Mouse (Mus musculus): Measurements from ENCODE around the gene Cib1. TPM values are rescaled to one million over a fixed set of nuclear protein-coding genes. Genes with fewer than 3 reads are reported as not detected.

Gene Cib1
- polyA plus RNA-seq, 1 experiment from 2014 or later: 47.3 TPM

GRCm38 (mm10) chr7:80193941-80194739 is 38.5 kb downstream of the Cib1 start:
- Histone ChIP-seq H3K4me2 (no peak overlapping the region), H3K36me3 (no peaks in the 10 kb centered on the region), H3K9ac (no peak overlapping the region), H3K27ac (ENCODE audit: poor library complexity, severe bottlenecking) (no peak overlapping the region), H3K27me3 (replicated peaks) (no peaks in the 10 kb centered on the region; the same call in 1 of the 2 replicates), H3K4me3 (no peak overlapping the region), H3K9me3 (replicated peaks) (no peaks in the 10 kb centered on the region), H3K4me1 (replicated peaks) (peaks cover 48% of the 10 kb centered on the region)
- 75% methylated on average over 13 of the region's 13 CpGs for WGBS
- no peak for ATAC-seq (ENCODE audit: insufficient number of reproducible peaks, low FRiP score)

GRCm38 (mm10) chr7:80192226-80193061 is 40.2 kb downstream of the Cib1 start:
- Histone ChIP-seq H3K4me2 (peak overlapping the region; percentile 65), H3K27me3 (replicated peaks) (no peaks in the 10 kb centered on the region; the same call in 1 of the 2 replicates), H3K4me1 (replicated peaks) (peaks cover 50% of the 10 kb centered on the region), H3K9ac (peak overlapping the region; percentile 51), H3K4me3 (peak overlapping the region; percentile 28), H3K36me3 (no peaks in the 10 kb centered on the region), H3K9me3 (replicated peaks) (no peaks in the 10 kb centered on the region), H3K27ac (ENCODE audit: poor library complexity, severe bottlenecking) (peak overlapping the region; percentile 81)
- ATAC-seq (ENCODE audit: insufficient number of reproducible peaks, low FRiP score): peak; percentile 91
- 15% methylated on average over 16 of the region's 16 CpGs for WGBS

DNA sequence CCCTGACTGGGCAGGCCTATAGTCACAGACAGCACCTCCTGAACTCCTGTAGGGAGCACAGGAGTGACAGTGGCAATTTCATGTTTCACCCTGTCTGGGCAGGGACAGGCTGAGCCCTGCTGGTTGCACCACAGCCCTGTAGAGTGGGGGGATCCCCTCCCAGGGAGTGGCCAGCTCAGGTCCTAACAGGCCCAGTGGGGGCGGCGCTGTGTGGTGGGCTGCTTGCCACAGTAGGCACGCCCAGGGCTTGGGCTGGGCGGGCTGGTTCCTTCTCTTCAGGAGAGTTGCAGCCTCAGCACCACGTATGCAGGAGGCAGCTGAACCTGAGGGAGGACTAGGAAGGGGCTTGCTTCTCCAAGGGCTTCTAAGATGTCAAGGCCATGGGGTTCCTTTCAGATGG is 41.2 kb downstream of the Cib1 start:
- Histone ChIP-seq H3K36me3 (no peaks in the 10 kb centered on the region), H3K4me2 (no peak overlapping the region), H3K9ac (peak overlapping the region; percentile 51), H3K4me3 (no peak overlapping the region), H3K27me3 (replicated peaks) (no peaks in the 10 kb centered on the region; the same call in 1 of the 2 replicates), H3K27ac (ENCODE audit: poor library complexity, severe bottlenecking) (peak overlapping the region; percentile 81; the same call in 1 of the 2 replicates), H3K4me1 (replicated peaks) (peaks cover 55% of the 10 kb centered on the region), H3K9me3 (replicated peaks) (no peaks in the 10 kb centered on the region)
- WGBS: 55% methylated on average over 5 of the region's 5 CpGs
- ATAC-seq (ENCODE audit: insufficient number of reproducible peaks, low FRiP score): no peak

- H3K9me3 ChIP-seq (replicated peaks): no peaks in the 10 kb centered on the region
- H3K4me1 ChIP-seq (replicated peaks): peaks cover 74% of the 10 kb centered on the region
- H3K9ac ChIP-seq: no peak overlapping the region
- H3K4me2 ChIP-seq: no peak overlapping the region
- H3K27me3 ChIP-seq (replicated peaks): no peaks in the 10 kb centered on the region; the same call in 1 of the 2 replicates
- H3K36me3 ChIP-seq: no peaks in the 10 kb centered on the region
- no peak overlapping the region for H3K27ac ChIP-seq (ENCODE audit: poor library complexity, severe bottlenecking)
- ATAC-seq (ENCODE audit: insufficient number of reproducible peaks, low FRiP score): no peak
- H3K4me3 ChIP-seq: no peak overlapping the region
- WGBS: 63% methylated on average over 11 of the region's 11 CpGs
These were observed 43.3 kb downstream of the Cib1 start for GRCm38 (mm10) chr7:80189147-80189933.

DNA sequence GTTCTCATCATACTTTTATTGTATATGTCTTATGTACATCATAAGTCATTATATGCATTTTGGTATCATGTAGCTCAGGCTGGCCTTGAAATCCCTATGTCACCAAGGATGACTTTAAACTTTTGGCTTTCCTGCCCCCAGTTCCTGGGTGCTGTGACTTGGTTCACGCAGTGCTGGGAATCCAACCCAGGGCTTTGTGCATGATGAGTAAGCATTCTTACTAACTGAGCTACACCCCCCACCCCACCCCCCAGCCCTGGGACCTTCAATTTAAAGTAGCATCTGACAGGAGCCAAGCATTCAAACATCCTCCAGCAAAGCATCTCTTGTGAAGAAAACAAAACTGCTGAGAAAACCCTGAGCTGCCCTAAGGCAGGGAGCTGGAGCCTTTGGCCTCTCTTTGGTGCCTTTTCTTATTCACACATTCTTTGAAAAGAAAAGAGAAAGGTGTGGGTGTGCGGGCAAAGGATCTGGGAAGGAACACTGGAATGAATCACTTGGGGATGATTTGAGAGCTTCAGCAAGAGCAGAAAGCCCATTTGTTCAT is 44.0 kb downstream of the Cib1 start:
- no peaks in the 10 kb centered on the region for H3K36me3 ChIP-seq
- no peak overlapping the region for H3K9ac ChIP-seq
- no peak overlapping the region for H3K27ac ChIP-seq (ENCODE audit: poor library complexity, severe bottlenecking)
- no peak overlapping the region for H3K4me3 ChIP-seq
- H3K9me3 ChIP-seq (replicated peaks): no peaks in the 10 kb centered on the region
- 87% methylated on average over 2 of the region's 2 CpGs for WGBS
- no peak for ATAC-seq (ENCODE audit: insufficient number of reproducible peaks, low FRiP score)
- H3K4me2 ChIP-seq: no peak overlapping the region
- peaks cover 70% of the 10 kb centered on the region for H3K4me1 ChIP-seq (replicated peaks)
- no peaks in the 10 kb centered on the region; the same call in 1 of the 2 replicates for H3K27me3 ChIP-seq (replicated peaks)

DNA sequence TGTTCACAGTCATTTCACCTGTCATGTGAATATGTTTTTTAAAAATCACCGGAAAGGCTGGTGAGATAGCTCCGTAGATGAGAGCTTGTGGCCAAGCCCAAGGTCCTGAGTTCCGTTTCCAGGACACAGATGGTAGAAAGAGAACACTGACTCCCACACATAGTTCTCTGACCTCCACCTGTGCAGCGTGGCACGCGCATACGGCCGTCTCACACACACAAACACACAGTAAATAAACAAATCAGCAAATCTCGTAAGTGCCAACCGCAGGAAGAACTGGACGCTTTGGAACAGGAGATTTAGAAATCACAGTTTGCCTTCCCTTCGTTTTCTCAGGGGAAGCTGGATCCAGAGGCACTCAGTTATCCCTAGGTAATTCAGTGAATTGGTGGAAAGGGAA is 45.1 kb downstream of the Cib1 start:
- 73% methylated on average over 12 of the region's 12 CpGs for WGBS
- peaks cover 65% of the 10 kb centered on the region for H3K4me1 ChIP-seq (replicated peaks)

DNA sequence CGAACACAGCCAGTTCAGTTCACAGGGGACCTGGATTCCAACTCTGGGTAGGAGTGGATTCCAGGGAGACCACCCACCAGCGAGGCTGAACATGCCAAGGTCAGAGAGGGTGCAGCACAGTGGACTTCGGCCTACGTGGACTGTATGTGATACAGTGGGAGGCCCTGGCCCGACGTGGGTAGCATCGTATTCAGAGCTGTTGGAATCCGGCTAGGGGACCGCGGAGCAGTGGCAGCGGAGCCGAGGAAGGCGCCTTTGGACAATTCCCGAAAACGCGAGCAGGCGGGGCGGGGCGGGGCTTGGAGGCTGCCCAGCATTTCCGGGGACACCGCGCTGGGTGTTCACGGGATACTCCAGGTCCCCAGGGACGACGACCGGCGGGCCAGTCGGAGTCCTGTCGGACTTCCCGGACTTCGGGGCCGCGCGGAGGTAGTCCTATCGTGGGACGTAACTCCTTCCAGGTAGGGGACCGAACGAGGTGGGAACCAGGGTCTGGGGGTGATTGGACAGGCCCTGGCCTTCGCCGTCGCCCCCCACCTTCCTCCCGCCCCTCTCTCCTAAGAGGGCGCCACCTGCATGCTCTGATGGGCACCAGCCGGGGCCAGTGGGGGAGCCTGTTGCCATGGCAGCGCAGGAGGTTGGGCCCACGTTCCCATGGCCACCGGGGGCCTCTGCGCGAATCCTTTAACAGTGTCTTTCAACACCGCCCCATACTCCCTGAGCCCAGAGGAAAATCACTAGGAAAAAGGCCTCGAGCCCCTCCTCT is 45.9 kb downstream of the Cib1 start, which contains the start of gene Sema4b:
Gene Sema4b (plus strand): TSS at position 311 of the 766 bp plus-strand sequence.
- H3K36me3 ChIP-seq: no peaks in the 10 kb centered on the region
- H3K9ac ChIP-seq: peak within 1 kb of the TSS; percentile 71
- peaks cover 59% of the 10 kb centered on the region for H3K4me1 ChIP-seq (replicated peaks)
- peak within 1 kb of the TSS; percentile 98 for H3K27ac ChIP-seq (ENCODE audit: poor library complexity, severe bottlenecking)
- H3K9me3 ChIP-seq (replicated peaks): no peaks in the 10 kb centered on the region
- peak within 1 kb of the TSS; percentile 72 for H3K4me2 ChIP-seq
- under 1% methylated on average over 51 of the region's 51 CpGs for WGBS
- peak within 1 kb of the TSS; percentile 55 for H3K4me3 ChIP-seq
- ATAC-seq (ENCODE audit: insufficient number of reproducible peaks, low FRiP score): peak; percentile 83
- no peaks in the 10 kb centered on the region; the same call in 1 of the 2 replicates for H3K27me3 ChIP-seq (replicated peaks)

More for the DNA sequence above, 45.1 kb downstream of the Cib1 start:
- Histone ChIP-seq H3K4me3 (peak overlapping the region; percentile 55), H3K27me3 (replicated peaks) (no peaks in the 10 kb centered on the region; the same call in 1 of the 2 replicates), H3K36me3 (no peaks in the 10 kb centered on the region), H3K9ac (peak overlapping the region; percentile 71), H3K9me3 (replicated peaks) (no peaks in the 10 kb centered on the region), H3K4me2 (peak overlapping the region; percentile 72), H3K27ac (ENCODE audit: poor library complexity, severe bottlenecking) (peak overlapping the region; percentile 98; the same call in 1 of the 2 replicates)
- ATAC-seq (ENCODE audit: insufficient number of reproducible peaks, low FRiP score): no peak

DNA sequence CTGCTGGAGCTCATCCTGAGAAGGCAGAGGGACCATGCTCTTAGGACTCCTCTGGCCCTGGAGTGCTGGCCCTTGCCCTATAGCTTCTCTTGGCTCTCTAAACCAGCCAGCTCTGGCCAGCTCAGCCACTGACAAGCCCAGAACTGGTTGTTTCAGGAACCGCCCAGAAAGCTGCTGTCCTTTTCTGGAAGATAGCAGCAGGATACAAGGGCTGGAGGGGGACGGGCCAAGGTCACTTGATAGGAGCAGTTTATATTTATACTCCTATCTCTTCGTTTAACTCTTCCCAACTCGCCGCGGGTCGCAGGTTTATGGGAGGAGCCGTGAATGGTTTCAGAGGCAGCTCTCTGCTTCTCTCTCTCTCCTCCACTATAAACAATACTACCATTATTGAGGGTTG is 46.6 kb downstream of the Cib1 start:
- peak overlapping the region; percentile 98 for H3K27ac ChIP-seq (ENCODE audit: poor library complexity, severe bottlenecking)
- H3K9ac ChIP-seq: peak overlapping the region; percentile 71
- H3K9me3 ChIP-seq (replicated peaks): no peaks in the 10 kb centered on the region
- H3K4me1 ChIP-seq (replicated peaks): peaks cover 58% of the 10 kb centered on the region
- H3K4me2 ChIP-seq: peak overlapping the region; percentile 72
- WGBS: 5% methylated on average over 8 of the region's 8 CpGs
- peak overlapping the region; percentile 55 for H3K4me3 ChIP-seq
- H3K36me3 ChIP-seq: no peaks in the 10 kb centered on the region
- peak; percentile 76 for ATAC-seq (ENCODE audit: insufficient number of reproducible peaks, low FRiP score)
- H3K27me3 ChIP-seq (replicated peaks): no peaks in the 10 kb centered on the region; the same call in 1 of the 2 replicates

DNA sequence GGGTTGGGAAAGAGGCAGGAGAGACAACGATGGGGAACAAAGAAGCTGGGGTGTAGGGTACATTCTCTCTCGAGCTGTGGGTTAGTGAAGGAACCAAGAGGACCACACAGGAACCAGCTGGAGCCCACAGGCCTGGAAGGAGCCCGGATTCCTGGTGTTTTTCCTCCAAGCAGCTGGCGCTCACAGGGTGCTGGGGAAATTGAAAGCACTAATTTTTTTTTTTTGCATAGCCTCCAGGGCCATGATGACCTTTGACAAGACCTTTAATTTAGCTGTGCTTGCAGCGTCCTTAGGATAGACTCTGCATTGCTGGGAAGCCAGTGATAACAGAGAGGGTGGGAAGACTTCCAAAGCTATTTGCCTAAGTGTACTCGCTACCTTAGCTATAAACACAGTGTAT is 47.6 kb downstream of the Cib1 start:
- Histone ChIP-seq H3K27ac (ENCODE audit: poor library complexity, severe bottlenecking) (peak overlapping the region; percentile 98), H3K4me2 (no peak overlapping the region), H3K27me3 (replicated peaks) (no peaks in the 10 kb centered on the region; the same call in 1 of the 2 replicates), H3K9me3 (replicated peaks) (no peaks in the 10 kb centered on the region), H3K9ac (no peak overlapping the region), H3K4me3 (no peak overlapping the region), H3K36me3 (no peaks in the 10 kb centered on the region), H3K4me1 (replicated peaks) (peaks cover 56% of the 10 kb centered on the region)
- no peak for ATAC-seq (ENCODE audit: insufficient number of reproducible peaks, low FRiP score)
- 53% methylated on average over 6 of the region's 6 CpGs for WGBS

DNA sequence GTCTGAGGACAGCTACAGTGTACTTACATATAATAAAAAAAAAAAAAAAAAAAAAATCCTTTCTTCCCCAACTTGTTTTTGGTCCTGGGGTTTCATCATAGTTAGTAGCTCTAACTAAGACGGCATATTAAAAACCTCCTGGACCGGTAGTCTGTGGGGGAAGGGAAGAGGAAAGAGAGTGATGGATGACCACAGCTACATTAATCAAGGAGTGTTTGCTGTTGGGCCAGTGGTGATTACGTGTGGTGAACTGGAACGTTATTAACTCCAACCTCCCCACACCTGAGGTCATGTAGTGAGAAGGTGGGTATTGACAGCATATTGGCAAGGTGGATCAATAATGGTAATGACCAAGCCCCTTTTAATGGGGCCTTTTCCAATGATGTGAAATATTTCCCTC is 48.1 kb downstream of the Cib1 start:
- H3K36me3 ChIP-seq: no peaks in the 10 kb centered on the region
- no peak overlapping the region for H3K4me3 ChIP-seq
- H3K4me1 ChIP-seq (replicated peaks): peaks cover 55% of the 10 kb centered on the region
- 69% methylated on average over 4 of the region's 4 CpGs for WGBS
- H3K9me3 ChIP-seq (replicated peaks): no peaks in the 10 kb centered on the region
- H3K27me3 ChIP-seq (replicated peaks): no peaks in the 10 kb centered on the region; the same call in 1 of the 2 replicates
- no peak for ATAC-seq (ENCODE audit: insufficient number of reproducible peaks, low FRiP score)
- peak overlapping the region; percentile 98 for H3K27ac ChIP-seq (ENCODE audit: poor library complexity, severe bottlenecking)
- H3K4me2 ChIP-seq: no peak overlapping the region
- H3K9ac ChIP-seq: no peak overlapping the region
